Mouse (Mus musculus): ENCODE results near the gene Gm11037. TPM values are rescaled to one million over a fixed set of nuclear protein-coding genes. Genes with fewer than 3 reads are reported as not detected.
A peak's percentile ranks its signal among the peaks of the same experiment; 100 is the strongest.
"Not testable (repeated sequence)": the region's sequence is repeated elsewhere in the genome, so short reads cannot be mapped to it uniquely, and the experiment has no call there.

The Gm11037 gene
- total RNA-seq (2022), result not detected

GRCm38 (mm10) chr2:131132930-131133547 lies at the start of gene Gm11037:
Gm11037 (plus strand) TSS chr2:131133497.
- DNase-seq (ENCODE audit: low spot score in 2 of 2), result no peak

- no peak for DNase-seq (ENCODE audit: low spot score in 2 of 2)
These were observed 49.1 kb upstream of the Gm11037 start for GRCm38 (mm10) chr2:131084206-131084605.

GRCm38 (mm10) chr2:131086667-131087390 lies 46.5 kb upstream of the Gm11037 start, which contains the start of gene Siglec1:
Siglec1 (minus strand) TSS chr2:131086765.
- DNase-seq (ENCODE audit: low spot score in 2 of 2), result no peak

GRCm38 (mm10) chr2:131088581-131088980 lies 44.7 kb upstream of the Gm11037 start:
- no peak for DNase-seq (ENCODE audit: low spot score in 2 of 2)

GRCm38 (mm10) chr2:131089634-131090033 lies 43.7 kb upstream of the Gm11037 start:
- no peak for DNase-seq (ENCODE audit: low spot score in 2 of 2)

GRCm38 (mm10) chr2:131090852-131091251 lies 42.4 kb upstream of the Gm11037 start:
- no peak for DNase-seq (ENCODE audit: low spot score in 2 of 2)

- no peak for DNase-seq (ENCODE audit: low spot score in 2 of 2)
These were observed 39.7 kb upstream of the Gm11037 start for GRCm38 (mm10) chr2:131093577-131093976.

- DNase-seq (ENCODE audit: low spot score in 2 of 2), result peak; percentile 51 to 81
These were observed 38.5 kb upstream of the Gm11037 start for GRCm38 (mm10) chr2:131094823-131095222.

GRCm38 (mm10) chr2:131096101-131096795 lies 37.0 kb upstream of the Gm11037 start:
- DNase-seq (ENCODE audit: low spot score in 2 of 2), result peak in 1 of 2 experiments; percentile 11

GRCm38 (mm10) chr2:131097087-131097486 lies 36.2 kb upstream of the Gm11037 start:
- no peak for DNase-seq (ENCODE audit: low spot score in 2 of 2)

- no peak for DNase-seq (ENCODE audit: low spot score in 2 of 2)
These were observed 31.8 kb upstream of the Gm11037 start for GRCm38 (mm10) chr2:131101530-131101929.

- no peak for DNase-seq (ENCODE audit: low spot score in 2 of 2)
These were observed 29.3 kb upstream of the Gm11037 start for GRCm38 (mm10) chr2:131104021-131104420.

- DNase-seq (ENCODE audit: low spot score in 2 of 2), result not testable (repeated sequence)
These were observed 28.2 kb upstream of the Gm11037 start for GRCm38 (mm10) chr2:131105061-131105460.

GRCm38 (mm10) chr2:131105989-131106388 lies 27.3 kb upstream of the Gm11037 start:
- DNase-seq (ENCODE audit: low spot score in 2 of 2), result no peak

GRCm38 (mm10) chr2:131118968-131119574 lies 14.2 kb upstream of the Gm11037 start:
- no peak for DNase-seq (ENCODE audit: low spot score in 2 of 2)

- peak in 1 of 2 experiments; percentile 28 for DNase-seq (ENCODE audit: low spot score in 2 of 2)
These were observed 9.1 kb upstream of the Gm11037 start for GRCm38 (mm10) chr2:131124166-131124565.

GRCm38 (mm10) chr2:131125157-131125963 lies 7.9 kb upstream of the Gm11037 start:
- DNase-seq (ENCODE audit: low spot score in 2 of 2), result no peak

- DNase-seq (ENCODE audit: low spot score in 2 of 2), result peak in 1 of 2 experiments; percentile 1
These were observed 7.1 kb upstream of the Gm11037 start for GRCm38 (mm10) chr2:131125964-131126815.

- no peak for DNase-seq (ENCODE audit: low spot score in 2 of 2)
These were observed 6.1 kb upstream of the Gm11037 start, which contains the start of gene Hspa12b for GRCm38 (mm10) chr2:131127161-131127730. Hspa12b (plus strand) TSS chr2:131127280.
